Mouse (Mus musculus): ENCODE data around the gene Ano9. TPM values are rescaled to one million over a fixed set of nuclear protein-coding genes. Genes with fewer than 3 reads are reported as not detected.
A peak's percentile ranks its signal among the peaks of the same experiment; 100 is the strongest.

Ano9 gene
- polyA plus RNA-seq, 1 experiment from 2014 or later: 0.32 TPM

DNA sequence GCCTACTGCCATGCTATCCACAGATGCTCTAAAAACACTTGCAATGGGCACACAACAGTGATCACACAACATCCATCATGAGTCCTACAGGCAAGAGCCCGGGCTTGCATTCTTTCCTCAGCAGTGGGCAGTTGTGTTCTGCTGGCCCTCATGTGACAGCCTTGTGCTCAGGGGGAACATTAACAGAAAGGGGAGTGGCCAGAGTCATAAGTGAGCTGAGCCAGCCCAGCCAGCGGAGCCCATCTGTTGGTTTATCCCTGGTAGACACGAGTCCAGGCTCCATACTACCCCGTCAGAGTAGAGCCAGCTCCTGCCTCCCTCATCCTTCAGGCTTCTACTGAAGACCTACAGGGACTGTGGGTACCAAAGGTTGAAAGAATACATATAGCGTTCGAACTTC is 23.7 kb downstream of the Ano9 start:
- Histone ChIP-seq H3K9me3 (ENCODE audit: control insufficient read depth, low read length) (no peaks in the 10 kb centered on the region), H3K9ac (no peak overlapping the region), H3K4me2 (replicated peaks) (no peak overlapping the region), H3K4me3 (replicated peaks; ENCODE audit: low read length) (no peak overlapping the region), H3K36me3 (replicated peaks; ENCODE audit: control insufficient read depth, insufficient read depth) (no peaks in the 10 kb centered on the region), H3K27ac (no peak overlapping the region), H3K27me3 (ENCODE audit: control insufficient read depth, insufficient read depth, low read length) (peaks cover 37% of the 10 kb centered on the region), H3K4me1 (replicated peaks; ENCODE audit: control insufficient read depth, insufficient read depth, low read length) (no peaks in the 10 kb centered on the region; the same call in 1 of the 2 replicates)
- WGBS: 75% methylated on average over 6 of the region's 6 CpGs
- DNase-seq (ENCODE audit: low spot score) (no peak), ATAC-seq (ENCODE audit: low FRiP score) (no peak)

DNA sequence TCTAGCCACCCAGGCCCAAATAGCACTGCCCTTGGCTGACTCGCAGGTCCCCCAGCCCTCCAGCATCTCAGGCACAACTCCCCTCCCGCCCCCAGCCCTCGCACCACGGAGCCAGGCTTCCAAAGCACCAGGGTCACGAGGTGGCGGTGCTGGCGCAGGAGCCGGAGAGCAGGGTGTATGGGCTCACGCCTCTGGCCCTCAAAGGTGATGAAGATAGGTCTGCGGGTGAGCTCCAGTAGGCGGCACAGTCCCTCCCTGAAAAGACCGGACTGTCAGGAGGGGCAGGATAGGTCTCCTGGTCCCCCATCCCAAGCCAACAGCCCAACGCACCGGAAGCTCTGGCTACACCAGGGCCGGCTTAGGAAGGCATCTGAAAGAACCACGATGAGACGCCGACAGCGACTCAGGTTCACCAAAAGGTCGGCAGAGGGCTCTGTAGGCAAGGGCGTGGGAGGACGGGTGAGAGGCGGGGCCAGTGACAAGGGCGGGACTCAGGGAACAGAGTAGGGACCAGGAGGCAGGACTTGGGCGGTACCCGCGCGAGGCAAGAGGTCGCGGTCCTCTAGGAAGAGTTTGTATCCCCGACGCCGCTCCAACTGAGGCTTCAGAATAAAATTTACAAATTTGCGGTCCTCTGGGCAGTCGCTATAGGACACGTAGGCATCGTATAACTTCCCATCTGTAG is 25.4 kb downstream of the Ano9 start:
- Histone ChIP-seq H3K27ac (no peak overlapping the region), H3K4me1 (replicated peaks; ENCODE audit: control insufficient read depth, insufficient read depth, low read length) (no peaks in the 10 kb centered on the region; the same call in 1 of the 2 replicates), H3K4me2 (replicated peaks) (peak overlapping the region; percentile 44), H3K36me3 (replicated peaks; ENCODE audit: control insufficient read depth, insufficient read depth) (no peaks in the 10 kb centered on the region), H3K9ac (no peak overlapping the region), H3K4me3 (replicated peaks; ENCODE audit: low read length) (peak overlapping the region; percentile 13), H3K27me3 (ENCODE audit: control insufficient read depth, insufficient read depth, low read length) (peaks cover 42% of the 10 kb centered on the region), H3K9me3 (ENCODE audit: control insufficient read depth, low read length) (no peaks in the 10 kb centered on the region)
- ATAC-seq (ENCODE audit: low FRiP score): 0 out of 2 replicates have a peak, but pooled peaks have one; percentile 55
- peak; percentile 58 for DNase-seq (ENCODE audit: low spot score)
- WGBS: 4% methylated on average over 37 of the region's 37 CpGs

DNA sequence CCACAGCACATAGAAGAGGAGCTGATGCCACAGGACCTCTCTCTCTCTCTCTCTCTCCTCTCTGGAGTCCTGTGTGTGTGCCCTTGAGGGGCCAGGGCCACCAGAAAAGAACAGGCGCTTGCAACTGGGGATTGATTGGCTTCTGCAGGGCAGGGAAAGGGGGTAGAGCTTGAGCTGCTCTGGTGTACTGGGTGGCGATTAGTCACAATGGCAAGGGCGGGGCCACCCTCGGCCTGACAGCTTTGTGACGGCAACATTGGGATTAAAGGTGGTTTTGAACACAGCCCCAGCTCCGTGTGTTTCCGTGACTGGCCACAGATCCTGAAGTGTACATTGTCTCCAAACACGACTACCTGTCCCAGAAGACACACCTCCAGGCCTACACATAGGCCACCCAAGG is 27.4 kb downstream of the Ano9 start:
- H3K36me3 ChIP-seq (replicated peaks; ENCODE audit: control insufficient read depth, insufficient read depth): no peaks in the 10 kb centered on the region
- no peaks in the 10 kb centered on the region; the same call in 1 of the 2 replicates for H3K4me1 ChIP-seq (replicated peaks; ENCODE audit: control insufficient read depth, insufficient read depth, low read length)
- 69% methylated on average over 8 of the region's 8 CpGs for WGBS
- no peak overlapping the region for H3K27ac ChIP-seq
- ATAC-seq (ENCODE audit: low FRiP score): no peak
- H3K9ac ChIP-seq: no peak overlapping the region
- no peaks in the 10 kb centered on the region for H3K9me3 ChIP-seq (ENCODE audit: control insufficient read depth, low read length)
- H3K4me3 ChIP-seq (replicated peaks; ENCODE audit: low read length): no peak overlapping the region
- peaks cover 45% of the 10 kb centered on the region for H3K27me3 ChIP-seq (ENCODE audit: control insufficient read depth, insufficient read depth, low read length)
- no peak overlapping the region for H3K4me2 ChIP-seq (replicated peaks)
- DNase-seq (ENCODE audit: low spot score): no peak

DNA sequence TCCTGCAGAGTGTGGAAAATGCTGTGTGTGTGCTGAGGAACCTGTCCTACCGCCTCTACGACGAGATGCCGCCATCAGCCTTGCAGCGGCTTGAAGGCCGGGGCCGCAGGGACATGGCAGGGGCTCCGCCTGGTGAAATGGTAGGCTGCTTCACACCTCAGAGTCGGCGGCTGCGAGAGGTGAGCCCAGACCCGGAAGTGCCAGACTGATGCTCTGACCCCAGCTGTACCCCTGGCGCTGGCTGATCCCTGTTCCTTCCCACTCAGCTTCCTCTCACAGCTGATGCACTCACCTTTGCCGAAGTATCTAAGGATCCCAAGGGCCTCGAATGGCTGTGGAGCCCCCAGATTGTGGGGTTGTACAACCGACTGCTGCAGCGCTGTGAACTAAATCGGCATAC is 29.1 kb downstream of the Ano9 start:
- Histone ChIP-seq H3K4me1 (replicated peaks; ENCODE audit: control insufficient read depth, insufficient read depth, low read length) (no peaks in the 10 kb centered on the region; the same call in 1 of the 2 replicates), H3K9ac (no peak overlapping the region), H3K4me2 (replicated peaks) (no peak overlapping the region), H3K36me3 (replicated peaks; ENCODE audit: control insufficient read depth, insufficient read depth) (no peaks in the 10 kb centered on the region), H3K27ac (no peak overlapping the region), H3K27me3 (ENCODE audit: control insufficient read depth, insufficient read depth, low read length) (peaks cover 45% of the 10 kb centered on the region), H3K9me3 (ENCODE audit: control insufficient read depth, low read length) (no peaks in the 10 kb centered on the region), H3K4me3 (replicated peaks; ENCODE audit: low read length) (no peak overlapping the region)
- ATAC-seq (ENCODE audit: low FRiP score) (no peak), DNase-seq (ENCODE audit: low spot score) (no peak)
- 20% methylated on average over 18 of the region's 18 CpGs for WGBS

GRCm38 (mm10) chr7:141087894-141088293 is 29.7 kb downstream of the Ano9 start:
- ATAC-seq (ENCODE audit: low FRiP score) (no peak), DNase-seq (ENCODE audit: low spot score) (no peak)
- H3K9ac ChIP-seq: no peak overlapping the region
- peaks cover 41% of the 10 kb centered on the region for H3K27me3 ChIP-seq (ENCODE audit: control insufficient read depth, insufficient read depth, low read length)
- no peak overlapping the region for H3K4me2 ChIP-seq (replicated peaks)
- H3K36me3 ChIP-seq (replicated peaks; ENCODE audit: control insufficient read depth, insufficient read depth): no peaks in the 10 kb centered on the region
- WGBS: 41% methylated on average over 8 of the region's 8 CpGs
- H3K27ac ChIP-seq: no peak overlapping the region
- H3K4me1 ChIP-seq (replicated peaks; ENCODE audit: control insufficient read depth, insufficient read depth, low read length): no peaks in the 10 kb centered on the region; the same call in 1 of the 2 replicates
- H3K4me3 ChIP-seq (replicated peaks; ENCODE audit: low read length): no peak overlapping the region
- H3K9me3 ChIP-seq (ENCODE audit: control insufficient read depth, low read length): no peaks in the 10 kb centered on the region

- no peak overlapping the region for H3K9ac ChIP-seq
- H3K27ac ChIP-seq: no peak overlapping the region
- no peaks in the 10 kb centered on the region for H3K4me1 ChIP-seq (replicated peaks; ENCODE audit: control insufficient read depth, insufficient read depth, low read length)
- H3K36me3 ChIP-seq (replicated peaks; ENCODE audit: control insufficient read depth, insufficient read depth): no peaks in the 10 kb centered on the region
- no peaks in the 10 kb centered on the region for H3K27me3 ChIP-seq (ENCODE audit: control insufficient read depth, insufficient read depth, low read length)
- H3K9me3 ChIP-seq (ENCODE audit: control insufficient read depth, low read length): no peaks in the 10 kb centered on the region
- H3K4me3 ChIP-seq (replicated peaks; ENCODE audit: low read length): no peak overlapping the region
- DNase-seq (ENCODE audit: low spot score): no peak
- no peak for ATAC-seq (ENCODE audit: low FRiP score)
- WGBS: 31% methylated on average over 32 of the region's 34 CpGs
- H3K4me2 ChIP-seq (replicated peaks): no peak overlapping the region
These were observed 37.8 kb downstream of the Ano9 start for GRCm38 (mm10) chr7:141079481-141080449.

DNA sequence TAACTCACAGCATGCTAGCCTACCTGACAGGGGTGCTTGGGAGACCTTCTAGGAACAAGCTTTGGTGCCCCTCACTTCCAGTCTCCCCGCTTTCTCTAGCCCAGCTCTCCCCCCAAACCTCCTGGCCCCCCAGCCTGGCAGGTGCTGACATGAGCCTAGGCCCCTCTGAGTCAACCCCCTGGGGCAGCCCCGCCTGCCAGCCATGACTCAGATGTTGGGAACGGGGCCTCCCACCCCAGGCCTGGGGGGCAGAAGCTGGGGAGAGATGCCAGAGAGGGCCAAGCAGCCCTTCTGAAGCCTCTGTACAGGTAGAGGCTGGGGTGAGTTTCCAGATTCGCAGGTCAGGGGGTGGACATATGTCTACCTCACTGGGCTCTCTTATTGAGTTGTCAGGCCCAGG is 38.7 kb downstream of the Ano9 start:
- 88% methylated on average over 4 of the region's 4 CpGs for WGBS
- no peak overlapping the region for H3K4me3 ChIP-seq (replicated peaks; ENCODE audit: low read length)
- no peak for DNase-seq (ENCODE audit: low spot score)

GRCm38 (mm10) chr7:141077841-141078240 is 39.8 kb downstream of the Ano9 start, which contains the start of gene Pkp3:
Gene Pkp3 (plus strand): TSS chr7:141078218.
- no peak within 1 kb of the TSS for H3K27ac ChIP-seq
- H3K4me3 ChIP-seq (replicated peaks; ENCODE audit: low read length): no peak within 1 kb of the TSS
- H3K36me3 ChIP-seq (replicated peaks; ENCODE audit: control insufficient read depth, insufficient read depth): no peaks in the 10 kb centered on the region
- no peak within 1 kb of the TSS for H3K9ac ChIP-seq
- ATAC-seq (ENCODE audit: low FRiP score): no peak
- no peaks in the 10 kb centered on the region for H3K4me1 ChIP-seq (replicated peaks; ENCODE audit: control insufficient read depth, insufficient read depth, low read length)
- WGBS: 90% methylated on average over 15 of the region's 15 CpGs
- H3K27me3 ChIP-seq (ENCODE audit: control insufficient read depth, insufficient read depth, low read length): no peaks in the 10 kb centered on the region
- no peak for DNase-seq (ENCODE audit: low spot score)
- H3K4me2 ChIP-seq (replicated peaks): no peak within 1 kb of the TSS
- no peaks in the 10 kb centered on the region for H3K9me3 ChIP-seq (ENCODE audit: control insufficient read depth, low read length)

More for the DNA sequence above, 38.7 kb downstream of the Ano9 start:
- H3K4me1 ChIP-seq (replicated peaks; ENCODE audit: control insufficient read depth, insufficient read depth, low read length): no peaks in the 10 kb centered on the region
- ATAC-seq (ENCODE audit: low FRiP score): no peak
- no peak overlapping the region for H3K4me2 ChIP-seq (replicated peaks)
- no peaks in the 10 kb centered on the region for H3K27me3 ChIP-seq (ENCODE audit: control insufficient read depth, insufficient read depth, low read length)
- H3K27ac ChIP-seq: no peak overlapping the region
- no peaks in the 10 kb centered on the region for H3K36me3 ChIP-seq (replicated peaks; ENCODE audit: control insufficient read depth, insufficient read depth)
- no peak overlapping the region for H3K9ac ChIP-seq
- no peaks in the 10 kb centered on the region for H3K9me3 ChIP-seq (ENCODE audit: control insufficient read depth, low read length)

- Histone ChIP-seq H3K4me2 (replicated peaks) (no peak overlapping the region), H3K27ac (no peak overlapping the region), H3K9me3 (ENCODE audit: control insufficient read depth, low read length) (no peaks in the 10 kb centered on the region), H3K4me3 (replicated peaks; ENCODE audit: low read length) (no peak overlapping the region), H3K27me3 (ENCODE audit: control insufficient read depth, insufficient read depth, low read length) (peaks cover 3% of the 10 kb centered on the region), H3K4me1 (replicated peaks; ENCODE audit: control insufficient read depth, insufficient read depth, low read length) (peaks cover 3% of the 10 kb centered on the region; the same call in 1 of the 2 replicates), H3K36me3 (replicated peaks; ENCODE audit: control insufficient read depth, insufficient read depth) (peaks cover 10% of the 10 kb centered on the region), H3K9ac (no peak overlapping the region)
- WGBS: 85% methylated on average over 4 of the region's 4 CpGs
- no peak for DNase-seq (ENCODE audit: low spot score)
- no peak for ATAC-seq (ENCODE audit: low FRiP score)
These were observed 43.8 kb downstream of the Ano9 start for GRCm38 (mm10) chr7:141073782-141074181.

All from hindbrain, embryonic 14.5 days (tissue).